Mouse (Mus musculus) brain, embryonic 14.5 days (tissue): ENCODE measurements at regions not wholly inside any gene's neighbourhood (a gene's known extent, or its start where the extent isn't known, plus 50 kb on each side); places are given as distances from the start of the nearest gene placed in this dataset.

Experiments used
- CTCF ChIP-seq: fragments of 200-500 bp; IDR thresholded peaks from 2 replicates; pipeline ENCODE4 v1.5.1; 2012; ENCODE audit warnings: inconsistent platforms, mild to moderate bottlenecking, moderate library complexity, borderline replicate concordance; ENCODE audit not compliant: insufficient read depth, insufficient read length; ENCODE audit errors: extremely low read depth
- POLR2A ChIP-seq: fragments of 200-500 bp; IDR thresholded peaks from 2 replicates; pipeline ENCODE4 v1.6.1; 2012; ENCODE audit warnings: mild to moderate bottlenecking, inconsistent platforms, borderline replicate concordance; ENCODE audit not compliant: poor library complexity, insufficient read depth, insufficient read length, severe bottlenecking; ENCODE audit errors: extremely low read depth

DNA sequence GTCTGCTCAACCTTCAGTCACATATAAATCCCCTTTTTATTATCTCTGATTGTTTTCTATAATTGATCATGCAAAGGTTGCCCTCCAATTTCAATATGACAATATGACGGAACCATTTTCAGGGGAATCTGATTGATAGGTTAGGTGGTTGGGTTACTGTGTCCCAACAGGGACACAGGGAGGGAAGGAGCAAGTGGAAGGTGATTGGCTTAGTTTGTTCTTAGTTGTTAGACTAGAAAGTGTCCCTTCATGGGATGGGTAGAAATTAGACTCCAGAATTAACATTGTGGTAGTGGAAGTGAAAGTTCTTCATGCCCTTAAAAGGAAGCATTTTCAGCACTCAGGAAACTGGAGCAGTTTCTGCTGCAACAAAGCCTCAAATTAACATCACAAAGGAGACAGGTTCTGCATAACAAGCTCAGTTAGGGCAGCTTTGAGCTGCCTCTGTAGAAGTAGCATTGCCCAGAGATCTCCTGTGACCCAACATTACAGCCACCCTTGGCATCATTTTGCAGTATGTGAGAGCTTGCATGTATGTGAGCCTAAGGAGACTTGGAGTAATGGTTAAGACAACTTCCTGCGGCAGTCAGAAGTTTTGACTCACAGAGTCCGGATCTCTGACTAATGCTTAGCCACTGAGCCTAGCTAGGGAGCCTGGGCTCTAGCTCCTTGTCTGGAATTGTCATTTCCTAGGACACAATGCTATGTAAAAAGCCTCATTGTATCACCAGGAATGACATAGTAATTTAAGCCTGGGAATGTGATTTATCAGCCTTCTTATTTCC is 186.1 kb upstream of the Kcnj16 start:
- no peak for TF ChIP-seq CTCF
- TF ChIP-seq POLR2A, result no peak
